Mouse (Mus musculus) midbrain, embryonic 13.5 days (tissue): Measurements from ENCODE around the gene Hist1h2bb. TPM values are rescaled to one million over a fixed set of nuclear protein-coding genes. Genes with fewer than 3 reads are reported as not detected.
"Not testable (repeated sequence)": the region's sequence is repeated elsewhere in the genome, so short reads cannot be mapped to it uniquely, and the experiment has no call there.

Experiments used
- ATAC-seq: fragments of 200-750 bp; cut with Nextera tagmentation; 2 replicates; pipeline ENCODE4 v1.8.0; 2017; ENCODE audit warnings: mild to moderate bottlenecking, moderate TSS enrichment, moderate library complexity
- H3K27ac ChIP-seq: fragments of 300-500 bp; sonication (generic); 2 replicates; pipeline ENCODE4 v1.5.1; 2015; ENCODE audit warnings: inconsistent platforms, mild to moderate bottlenecking, moderate library complexity
- H3K27me3 ChIP-seq: fragments of 300-500 bp; sonication (generic); 2 replicates; pipeline ENCODE4 v1.6.1; 2015; ENCODE audit warnings: mild to moderate bottlenecking, inconsistent platforms
- H3K36me3 ChIP-seq: fragments of 300-500 bp; sonication (generic); 2 replicates; pipeline ENCODE4 v1.6.1; 2015; ENCODE audit warnings: mild to moderate bottlenecking, inconsistent platforms
- H3K4me1 ChIP-seq: fragments of 300-500 bp; sonication (generic); replicated peaks from 2 replicates; pipeline ENCODE4 v1.6.1; 2015; ENCODE audit warnings: inconsistent platforms
- H3K4me2 ChIP-seq: fragments of 300-500 bp; sonication (generic); replicated peaks from 2 replicates; pipeline ENCODE4 v1.6.1; 2015; ENCODE audit warnings: moderate library complexity, mild to moderate bottlenecking, inconsistent platforms
- H3K4me3 ChIP-seq: fragments of 300-500 bp; sonication (generic); replicated peaks from 2 replicates; pipeline ENCODE4 v1.5.1; 2015; ENCODE audit warnings: mild to moderate bottlenecking, inconsistent platforms
- H3K9ac ChIP-seq: fragments of 300-500 bp; sonication (generic); replicated peaks from 2 replicates; pipeline ENCODE4 v1.6.1; 2015; ENCODE audit warnings: mild to moderate bottlenecking, inconsistent platforms
- H3K9me3 ChIP-seq: fragments of 300-500 bp; sonication (generic); 2 replicates; pipeline ENCODE4 v1.6.1; 2016; ENCODE audit warnings: mild to moderate bottlenecking, inconsistent platforms
- WGBS: fragments of 180-500 bp; shearing (Covaris S2); methylation state at CpG from one replicate; pipeline ENCODE4 v1.1.7; 2015; 5-methylcytosine and 5-hydroxymethylcytosine counted together
- polyA plus RNA-seq: library from polyadenylated mRNA; unstranded; fragments of >200 nt; fragmentation: Nextera tagmentation; extraction: Ambion mirVana; gene quantifications from 2 replicates; pipeline ENCODE4 v1.2.1, GENCODE M21; 2015

Gene Hist1h2bb
- 2.8 and 3.2 TPM in 2 replicates for polyA plus RNA-seq

DNA sequence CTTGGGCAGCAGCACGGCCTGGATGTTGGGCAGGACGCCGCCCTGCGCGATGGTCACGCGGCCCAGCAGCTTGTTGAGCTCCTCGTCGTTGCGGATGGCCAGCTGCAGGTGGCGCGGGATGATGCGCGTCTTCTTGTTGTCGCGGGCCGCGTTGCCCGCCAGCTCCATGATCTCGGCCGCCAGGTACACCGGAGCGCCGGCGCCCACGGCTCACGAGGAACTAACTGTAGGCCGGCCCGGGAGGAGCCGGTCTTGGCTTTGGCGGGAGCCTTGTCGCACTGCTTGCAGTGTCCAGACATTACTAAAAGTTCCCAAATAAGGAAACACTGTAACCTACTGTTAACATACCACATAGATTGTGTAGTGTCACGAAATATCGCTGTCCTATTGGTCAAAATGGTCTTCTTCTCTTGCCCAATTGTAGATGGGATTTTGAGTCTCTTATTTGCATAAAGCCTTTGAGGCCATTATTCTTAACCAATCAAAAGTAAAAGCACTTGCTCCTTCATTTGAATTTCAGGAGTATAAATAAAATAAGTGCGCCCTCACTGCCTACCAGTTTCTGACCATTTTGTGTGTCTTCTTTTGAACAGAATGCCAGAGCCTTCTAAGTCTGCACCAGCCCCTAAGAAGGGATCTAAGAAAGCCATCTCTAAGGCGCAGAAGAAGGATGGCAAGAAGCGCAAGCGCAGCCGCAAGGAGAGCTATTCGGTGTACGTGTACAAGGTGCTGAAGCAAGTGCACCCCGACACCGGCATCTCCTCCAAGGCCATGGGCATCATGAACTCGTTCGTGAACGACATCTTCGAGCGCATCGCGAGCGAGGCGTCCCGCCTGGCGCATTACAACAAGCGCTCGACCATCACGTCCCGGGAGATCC, at the start of gene Hist1h2bb:
Gene Hist1h2bb (plus strand): TSS at position 534 of the 880 bp plus-strand sequence.
- Histone ChIP-seq H3K4me3 (peak within 1 kb of the TSS; percentile 39), H3K4me2 (peak within 1 kb of the TSS; percentile 66), H3K27ac (peak within 1 kb of the TSS; percentile 94), H3K9ac (peak within 1 kb of the TSS; percentile 50), H3K4me1 (peaks cover 26% of the 10 kb centered on the region)
- WGBS = under 1% methylated on average over 40 of the region's 58 CpGs
- not testable (repeated sequence) for H3K27me3 ChIP-seq, H3K9me3 ChIP-seq, H3K36me3 ChIP-seq
- ATAC-seq = peak; percentile 95

GRCm38 (mm10) chr13:23697491-23698299, 48.8 kb upstream of the Hist1h2bb start:
- peak overlapping the region; percentile 83 for H3K4me2 ChIP-seq
- no peaks in the 10 kb centered on the region for H3K9me3 ChIP-seq
- H3K9ac ChIP-seq = peak overlapping the region; percentile 73
- ATAC-seq = peak; percentile 82
- H3K4me3 ChIP-seq = peak overlapping the region; percentile 50
- H3K36me3 ChIP-seq = no peaks in the 10 kb centered on the region
- under 1% methylated on average over 24 of the region's 32 CpGs for WGBS
- peaks cover 11% of the 10 kb centered on the region for H3K4me1 ChIP-seq
- no peaks in the 10 kb centered on the region for H3K27me3 ChIP-seq
- peak overlapping the region; percentile 90 for H3K27ac ChIP-seq

- H3K9me3 ChIP-seq = no peaks in the 10 kb centered on the region
- H3K9ac ChIP-seq = peak within 1 kb of the TSS; percentile 73
- ATAC-seq = peak; percentile 97
- under 1% methylated on average over 21 of the region's 22 CpGs for WGBS
- H3K4me2 ChIP-seq = peak within 1 kb of the TSS; percentile 83
- H3K4me1 ChIP-seq = peaks cover 11% of the 10 kb centered on the region
- peak within 1 kb of the TSS; percentile 50 for H3K4me3 ChIP-seq
- H3K27ac ChIP-seq = peak within 1 kb of the TSS; percentile 90
- no peaks in the 10 kb centered on the region for H3K27me3 ChIP-seq
- no peaks in the 10 kb centered on the region for H3K36me3 ChIP-seq
These were observed 48.2 kb upstream of the Hist1h2bb start, which contains the start of gene Hist1h4c for GRCm38 (mm10) chr13:23698300-23698693. Gene Hist1h4c, minus strand, starts transcription at chr13:23698454.

- H3K4me1 ChIP-seq = peaks cover 11% of the 10 kb centered on the region
- H3K27ac ChIP-seq = peak overlapping the region; percentile 90
- peak overlapping the region; percentile 83 for H3K4me2 ChIP-seq
- no peaks in the 10 kb centered on the region for H3K36me3 ChIP-seq
- H3K4me3 ChIP-seq = 0 out of 2 replicates have a peak overlapping the region, but pooled peaks have one; percentile 17
- no peaks in the 10 kb centered on the region for H3K27me3 ChIP-seq
- H3K9ac ChIP-seq = 0 out of 2 replicates have a peak overlapping the region, but pooled peaks have one; percentile 28
- H3K9me3 ChIP-seq = no peaks in the 10 kb centered on the region
- WGBS = 57% methylated on average over 6 of the region's 6 CpGs
- no peak for ATAC-seq
These were observed 47.5 kb upstream of the Hist1h2bb start for GRCm38 (mm10) chr13:23698996-23699395.

GRCm38 (mm10) chr13:23699767-23700166, 46.8 kb upstream of the Hist1h2bb start:
- peaks cover 11% of the 10 kb centered on the region for H3K4me1 ChIP-seq
- H3K9ac ChIP-seq = no peak overlapping the region
- no peak overlapping the region for H3K27ac ChIP-seq
- no peak overlapping the region for H3K4me2 ChIP-seq
- WGBS = 68% methylated on average over 3 of the region's 3 CpGs
- no peaks in the 10 kb centered on the region for H3K9me3 ChIP-seq
- no peak overlapping the region for H3K4me3 ChIP-seq
- H3K27me3 ChIP-seq = no peaks in the 10 kb centered on the region
- no peak for ATAC-seq
- no peaks in the 10 kb centered on the region for H3K36me3 ChIP-seq

- Histone ChIP-seq H3K9ac (no peak overlapping the region), H3K27me3 (no peaks in the 10 kb centered on the region), H3K27ac (no peak overlapping the region), H3K4me1 (peaks cover 11% of the 10 kb centered on the region), H3K4me2 (no peak overlapping the region), H3K9me3 (no peaks in the 10 kb centered on the region), H3K36me3 (no peaks in the 10 kb centered on the region), H3K4me3 (no peak overlapping the region)
- ATAC-seq = peak; percentile 53; the same call in 1 of the 2 replicates
- WGBS = 37% methylated on average over 8 of the region's 8 CpGs
These were observed 45.6 kb upstream of the Hist1h2bb start for GRCm38 (mm10) chr13:23700786-23701520.

GRCm38 (mm10) chr13:23702220-23702619, 44.3 kb upstream of the Hist1h2bb start:
- 83% methylated on average over 4 of the region's 4 CpGs for WGBS
- Histone ChIP-seq H3K36me3 (no peaks in the 10 kb centered on the region), H3K9ac (no peak overlapping the region), H3K9me3 (no peaks in the 10 kb centered on the region), H3K4me1 (peaks cover 11% of the 10 kb centered on the region), H3K27me3 (no peaks in the 10 kb centered on the region), H3K4me3 (no peak overlapping the region), H3K27ac (no peak overlapping the region), H3K4me2 (no peak overlapping the region)
- no peak for ATAC-seq

DNA sequence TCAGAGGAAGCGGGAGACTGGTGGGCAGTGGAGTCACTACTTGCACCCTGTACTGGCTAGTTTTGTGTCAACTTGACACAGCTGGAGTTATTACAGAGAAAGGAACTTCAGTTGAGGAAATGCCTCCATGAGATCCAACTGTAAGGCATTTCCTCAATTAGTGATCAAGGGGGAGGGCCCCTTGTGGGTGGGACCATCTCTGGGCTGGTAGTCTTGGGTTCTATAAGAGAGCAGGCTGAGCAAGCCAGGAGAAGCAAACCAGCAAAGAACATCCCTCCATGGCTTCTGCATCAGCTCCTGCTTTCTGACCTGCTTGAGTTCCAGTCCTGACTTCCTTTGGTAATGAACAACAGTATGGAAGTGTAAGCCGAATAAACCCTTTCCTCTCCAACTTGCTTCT, 43.7 kb upstream of the Hist1h2bb start:
- 87% methylated on average over 2 of the region's 2 CpGs for WGBS
- H3K4me3 ChIP-seq, H3K9me3 ChIP-seq, H3K4me1 ChIP-seq, H3K27me3 ChIP-seq, ATAC-seq, H3K9ac ChIP-seq, H3K27ac ChIP-seq, H3K4me2 ChIP-seq, H3K36me3 ChIP-seq: not testable (repeated sequence)

- no peaks in the 10 kb centered on the region for H3K36me3 ChIP-seq
- no peak for ATAC-seq
- no peaks in the 10 kb centered on the region for H3K9me3 ChIP-seq
- no peak overlapping the region for H3K9ac ChIP-seq
- H3K27ac ChIP-seq = no peak overlapping the region
- no peaks in the 10 kb centered on the region for H3K27me3 ChIP-seq
- H3K4me3 ChIP-seq = no peak overlapping the region
- H3K4me2 ChIP-seq = no peak overlapping the region
- H3K4me1 ChIP-seq = peaks cover 11% of the 10 kb centered on the region
- 88% methylated on average over 7 of the region's 7 CpGs for WGBS
These were observed 40.7 kb upstream of the Hist1h2bb start for GRCm38 (mm10) chr13:23705751-23706356.

DNA sequence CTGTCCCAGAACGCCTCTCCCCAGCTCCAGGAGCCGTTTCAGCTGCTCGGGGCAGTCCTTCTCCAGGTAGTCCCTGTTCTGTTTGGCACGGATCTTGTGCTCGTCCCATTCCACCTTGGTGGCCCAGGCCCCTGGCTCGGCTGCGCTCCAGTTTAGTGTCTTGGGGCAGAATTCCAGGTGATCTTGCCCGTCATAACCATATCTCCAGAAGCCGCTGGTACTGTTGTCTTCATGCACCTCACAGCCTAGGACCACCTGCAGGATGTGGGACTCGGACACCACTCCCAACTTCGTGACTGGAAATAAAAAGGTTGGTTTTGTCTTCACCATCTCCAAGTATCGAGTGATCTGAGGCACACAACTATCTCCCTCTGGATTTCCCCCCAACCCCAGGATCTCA, 39.8 kb upstream of the Hist1h2bb start:
- Histone ChIP-seq H3K4me1 (peaks cover 11% of the 10 kb centered on the region), H3K4me3 (no peak overlapping the region), H3K9me3 (no peaks in the 10 kb centered on the region), H3K27me3 (no peaks in the 10 kb centered on the region), H3K27ac (no peak overlapping the region), H3K9ac (no peak overlapping the region), H3K4me2 (no peak overlapping the region), H3K36me3 (no peaks in the 10 kb centered on the region)
- 91% methylated on average over 12 of the region's 12 CpGs for WGBS
- ATAC-seq = no peak

- Histone ChIP-seq H3K9me3 (no peaks in the 10 kb centered on the region), H3K9ac (no peak overlapping the region), H3K27me3 (peaks cover 3% of the 10 kb centered on the region; the same call in 1 of the 2 replicates), H3K36me3 (no peaks in the 10 kb centered on the region), H3K4me1 (peaks cover 11% of the 10 kb centered on the region), H3K4me2 (no peak overlapping the region), H3K27ac (no peak overlapping the region), H3K4me3 (no peak overlapping the region)
- ATAC-seq = no peak
- 81% methylated on average over 4 of the region's 4 CpGs for WGBS
These were observed 38.5 kb upstream of the Hist1h2bb start for GRCm38 (mm10) chr13:23708041-23708440.
